24 mouse cellular contexts compared by ENCODE assay signal in the genomic region with DNA sequence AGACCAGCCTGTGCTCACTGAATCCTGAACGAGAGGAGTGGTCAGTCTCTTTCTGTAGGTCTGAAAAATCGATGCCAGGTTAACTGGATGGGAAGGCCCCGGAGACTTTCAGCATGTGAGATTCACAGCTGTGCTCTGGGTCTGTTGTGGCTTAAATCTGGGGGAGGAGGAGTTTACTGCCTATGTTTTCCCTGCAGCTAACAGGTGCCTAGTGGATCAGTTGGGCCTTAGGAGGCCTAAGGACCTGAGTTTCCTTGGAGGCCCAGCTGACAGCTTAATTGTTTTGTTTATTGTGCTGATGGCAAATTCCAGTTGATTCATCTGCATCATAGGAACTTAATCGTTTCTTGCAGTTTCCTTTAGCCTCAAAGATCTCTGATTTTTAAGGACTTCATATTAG. TPM values are rescaled to one million over a fixed set of nuclear protein-coding genes. Genes with fewer than 3 reads are reported as not detected.
A peak's percentile ranks its signal among the peaks of the same experiment; 100 is the strongest.
DNase-seq lines count a peak whose midpoint lies in the region; ATAC-seq and TF ChIP-seq lines count a peak whose summit lies in the region.
"Had no signal": no experiment of that assay in that cellular context is flagged by ENCODE, and none has a peak within 500 bp of the region (broad histone marks: within the 10 kb centered on the region; RNA-seq: fewer than 3 reads in every experiment).

No protein-coding gene starts in this region.

- intact Hi-C loops in heart, adult 2 months (cut with DNase I) = no loop called here
- intact Hi-C loops in heart, postnatal 36 days (cut with DNase I) = loop anchor here (5.0 kb wide), 1 partner anchor 39 kb away; no protein-coding TSS in a partner anchor
- intact Hi-C loops in heart, postnatal 25 days (cut with DNase I) = loop anchor here (5.0 kb wide), 1 partner anchor 39 kb away; no protein-coding TSS in a partner anchor

- no peaks in the 10 kb centered on the region for H3K9me3 ChIP-seq in ES-Bruce4 (replicated peaks; ENCODE audit: control insufficient read depth, insufficient read depth, low read length, poor library complexity, severe bottlenecking)
- H3K9me3 ChIP-seq in midbrain, embryonic 13.5 days = no peaks in the 10 kb centered on the region
- H3K9me3 ChIP-seq: embryonic facial prominence, embryonic 13.5 days; embryonic facial prominence, embryonic 15.5 days; forebrain, embryonic 13.5 days; forebrain, embryonic 15.5 days had no signal

- 60% methylated on average over 4 of the region's 4 CpGs for WGBS in heart, adult 2 months
- WGBS in midbrain, embryonic 13.5 days = 81% methylated on average over 4 of the region's 4 CpGs

- peaks cover 13% of the 10 kb centered on the region for H3K4me1 ChIP-seq in heart, adult 2 months (ENCODE audit: control insufficient read depth, insufficient read depth, low read length)
- H3K4me1 ChIP-seq in ES-Bruce4 (ENCODE audit: control insufficient read depth, insufficient read depth, low read length) = peaks cover 2% of the 10 kb centered on the region
- H3K4me1 ChIP-seq in midbrain, embryonic 13.5 days (replicated peaks) = no peaks in the 10 kb centered on the region
- H3K4me1 ChIP-seq: forebrain, embryonic 13.5 days; forebrain, embryonic 15.5 days had no signal

- H3K4me2 ChIP-seq in midbrain, embryonic 13.5 days (replicated peaks) = no peak overlapping the region
- H3K4me2 ChIP-seq: embryonic facial prominence, embryonic 13.5 days; embryonic facial prominence, embryonic 15.5 days; forebrain, embryonic 13.5 days; forebrain, embryonic 15.5 days had no signal

- H3K9ac ChIP-seq in heart, adult 2 months (ENCODE audit: low read depth, low read length) = no peak overlapping the region
- H3K9ac ChIP-seq in ES-Bruce4 (ENCODE audit: low read depth, poor library complexity, severe bottlenecking) = no peak overlapping the region
- H3K9ac ChIP-seq in midbrain, embryonic 13.5 days (replicated peaks) = no peak overlapping the region
- H3K9ac ChIP-seq: embryonic facial prominence, embryonic 13.5 days; embryonic facial prominence, embryonic 15.5 days; forebrain, embryonic 13.5 days; forebrain, embryonic 15.5 days; forebrain, postnatal 0 days had no signal

- H3K27ac ChIP-seq in heart, adult 2 months = peak overlapping the region; percentile 80
- no peak overlapping the region for H3K27ac ChIP-seq in ES-Bruce4 (ENCODE audit: insufficient read depth, low read length)
- no peak overlapping the region for H3K27ac ChIP-seq in midbrain, embryonic 13.5 days
- H3K27ac ChIP-seq: embryonic facial prominence, embryonic 13.5 days; embryonic facial prominence, embryonic 15.5 days; forebrain, embryonic 13.5 days; forebrain, embryonic 15.5 days had no signal

- peaks cover 2% of the 10 kb centered on the region for H3K79me2 ChIP-seq in heart, adult 2 months (replicated peaks; ENCODE audit: control insufficient read depth, insufficient read depth, low read length)

- no peak for TF ChIP-seq CTCF in heart, adult 2 months (IDR thresholded peaks at IDR 0.05)
- no peak for TF ChIP-seq CTCF in ES-Bruce4 (IDR thresholded peaks at IDR 0.05; ENCODE audit: low read depth, low read length)

- no peak for DNase-seq in heart, adult 2 months
- no peak for DNase-seq in heart, postnatal 36 days
- DNase-seq in ES-CJ7 (ENCODE audit: low read depth, low spot score) = peak; percentile 57
- peak; percentile 81 for DNase-seq in ZHBTc4 (ENCODE audit: low read depth, low spot score)
- no peak for DNase-seq in lung, postnatal 4 days
- DNase-seq in heart, postnatal 25 days (ENCODE audit: low spot score) = no peak
- DNase-seq: adrenal gland, adult 2 months; adrenal gland, postnatal 10 days; adrenal gland, postnatal 25 days; cerebellum, adult 11 months; cerebellum, adult 18-20 months; cerebellum, adult 8-10 months; cerebellum, adult 9-11 months; cerebellum, postnatal 14 days; cerebellum, postnatal 36 days; embryo, embryonic 11 days; forebrain, postnatal 0 days had no signal

- H3K36me3 ChIP-seq in heart, adult 2 months (ENCODE audit: control insufficient read depth, insufficient read depth, low read length) = no peaks in the 10 kb centered on the region
- H3K36me3 ChIP-seq in ES-Bruce4 (ENCODE audit: control insufficient read depth, insufficient read depth, low read length, poor library complexity, severe bottlenecking) = no peaks in the 10 kb centered on the region
- no peaks in the 10 kb centered on the region for H3K36me3 ChIP-seq in midbrain, embryonic 13.5 days
- H3K36me3 ChIP-seq: embryonic facial prominence, embryonic 13.5 days; embryonic facial prominence, embryonic 15.5 days; forebrain, embryonic 15.5 days had no signal

- no peak for TF ChIP-seq POLR2A in heart, adult 2 months (IDR thresholded peaks at IDR 0.05; ENCODE audit: insufficient read depth, low read depth, low read length)
- no peak for TF ChIP-seq POLR2A in ES-Bruce4 (IDR thresholded peaks at IDR 0.05; ENCODE audit: insufficient read depth, low read length)

- no peak for ATAC-seq in midbrain, embryonic 13.5 days
- ATAC-seq: forebrain, embryonic 13.5 days; forebrain, embryonic 15.5 days; forebrain, postnatal 0 days had no signal

- no peak overlapping the region for H3K4me3 ChIP-seq in heart, adult 2 months
- no peak overlapping the region for H3K4me3 ChIP-seq in ES-Bruce4 (ENCODE audit: low read depth, low read length)
- H3K4me3 ChIP-seq in midbrain, embryonic 13.5 days (replicated peaks) = no peak overlapping the region
- H3K4me3 ChIP-seq: embryonic facial prominence, embryonic 13.5 days; embryonic facial prominence, embryonic 15.5 days; erythroblast, embryonic 14.5 days; forebrain, embryonic 13.5 days; forebrain, embryonic 15.5 days had no signal

- no peak for TF ChIP-seq EP300 in heart, adult 2 months (IDR thresholded peaks at IDR 0.05; ENCODE audit: insufficient read depth, low read depth, low read length)
- 0 out of 2 replicates have a peak, but pooled peaks have one; percentile 24 for TF ChIP-seq EP300 in ES-Bruce4 (IDR thresholded peaks at IDR 0.05; ENCODE audit: insufficient read depth, low read depth, low read length)

- no peaks in the 10 kb centered on the region for H3K27me3 ChIP-seq in heart, adult 2 months (ENCODE audit: control insufficient read depth, insufficient read depth, low read length)
- no peaks in the 10 kb centered on the region for H3K27me3 ChIP-seq in ES-Bruce4 (ENCODE audit: control insufficient read depth, insufficient read depth, low read length, poor library complexity, severe bottlenecking)
- no peaks in the 10 kb centered on the region for H3K27me3 ChIP-seq in midbrain, embryonic 13.5 days
- H3K27me3 ChIP-seq: embryonic facial prominence, embryonic 13.5 days; embryonic facial prominence, embryonic 15.5 days; forebrain, embryonic 13.5 days; forebrain, embryonic 15.5 days had no signal

RNA-seq across cellular contexts. Expression of a gene that starts 16.0 kb away (rescaled TPM):
- total RNA-seq in heart, adult 2 months (2021) = 10 to 100 TPM in 1 of 2 experiments, 1 to 10 TPM in 1; 8.5 to 11.3 TPM
- 3.9 and 5.8 TPM in 2 replicates for polyA plus RNA-seq in heart, adult 2 months (2012; rRNA removed)
- 10 to 100 TPM in 1 of 2 experiments, 1 to 10 TPM in 1; 8.6 to 10.2 TPM for total RNA-seq in heart, postnatal 36 days (2021)
- 51.6 and 54.2 TPM in 2 replicates for polyA plus RNA-seq in ES-Bruce4 (2011; ENCODE audit: insufficient read depth, insufficient read length, low read depth, missing spikeins)
- polyA plus RNA-seq in midbrain, embryonic 13.5 days (2015; fragmentation: Nextera tagmentation; extraction: Ambion mirVana) = 6.0 and 6.1 TPM in 2 replicates
- total RNA-seq in heart, postnatal 25 days (2021) = 10 to 100 TPM; 10.6 to 12.2 TPM

Comparison
In these comparisons a context has a peak if more than half of its experiments do, and no peak if none do; other contexts are left out.
1. DNase-seq: peak in ES-CJ7 (single experiment) and ZHBTc4 (single experiment); none in heart, adult 2 months (0 of 2), heart, postnatal 36 days (0 of 2), lung, postnatal 4 days (0 of 2) and heart, postnatal 25 days (single experiment).